Mouse (Mus musculus) lung, postnatal 4 days (tissue): Measurements from ENCODE around the gene Tiparp.

ENCODE experiments used
- DNase-seq, 2 experiments: peaks; one replicate each; pipeline ENCODE4 v3.0.0; 2021

The Tiparp gene

DNA sequence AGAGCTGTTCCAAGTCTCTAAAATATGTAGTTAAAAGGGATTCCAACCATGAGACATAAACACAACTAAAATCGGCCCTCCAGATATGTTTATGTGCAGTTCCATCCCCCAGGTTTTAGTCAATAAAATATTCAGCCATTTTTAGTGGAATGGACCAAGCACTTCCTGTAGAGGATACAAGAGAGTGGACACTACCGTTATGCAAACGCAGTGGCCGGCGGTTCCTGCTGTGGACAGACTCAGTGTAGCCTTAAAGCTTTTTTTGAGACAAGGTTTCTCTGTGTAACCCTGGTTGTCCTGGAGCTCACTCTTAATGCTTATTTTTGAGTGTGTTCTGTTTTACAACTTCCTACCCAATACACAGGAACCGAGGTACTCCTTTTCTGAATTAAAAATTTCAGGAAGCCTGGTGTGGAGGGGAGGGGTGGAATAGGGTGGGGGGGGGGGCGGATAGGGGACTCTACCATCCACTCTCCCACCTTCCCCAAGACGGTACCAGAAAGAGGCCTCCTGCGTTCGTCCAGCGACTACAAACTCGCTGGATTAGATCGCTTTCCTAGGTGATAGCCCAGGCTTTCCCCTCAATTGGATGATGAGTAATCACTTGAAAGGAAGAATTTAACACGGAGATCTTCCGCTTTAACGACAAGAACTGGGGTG is 57.7 kb downstream of the Tiparp start:
- no peak for DNase-seq

DNA sequence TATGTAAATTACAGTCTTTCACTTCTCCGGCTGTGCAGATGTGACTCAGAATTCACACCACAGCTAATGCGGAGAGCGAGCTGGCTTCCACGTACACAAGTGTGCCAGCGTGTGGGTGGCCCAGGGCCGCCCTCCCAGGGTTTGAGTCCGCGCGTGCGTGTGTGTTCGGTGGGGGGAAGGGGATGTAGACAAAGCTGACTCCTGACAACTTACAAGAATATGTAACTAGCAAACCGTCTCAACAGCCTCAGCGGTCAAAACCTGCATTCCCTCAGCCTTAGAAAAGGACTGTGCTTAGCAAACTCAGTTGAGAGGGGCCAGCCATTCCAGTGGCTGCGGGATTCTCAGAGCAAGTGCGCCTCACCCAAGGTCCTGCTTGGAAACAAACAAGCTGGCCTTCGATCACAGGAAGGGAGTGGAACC is 58.3 kb downstream of the Tiparp start:
- DNase-seq: peak; percentile 45 to 68

DNA sequence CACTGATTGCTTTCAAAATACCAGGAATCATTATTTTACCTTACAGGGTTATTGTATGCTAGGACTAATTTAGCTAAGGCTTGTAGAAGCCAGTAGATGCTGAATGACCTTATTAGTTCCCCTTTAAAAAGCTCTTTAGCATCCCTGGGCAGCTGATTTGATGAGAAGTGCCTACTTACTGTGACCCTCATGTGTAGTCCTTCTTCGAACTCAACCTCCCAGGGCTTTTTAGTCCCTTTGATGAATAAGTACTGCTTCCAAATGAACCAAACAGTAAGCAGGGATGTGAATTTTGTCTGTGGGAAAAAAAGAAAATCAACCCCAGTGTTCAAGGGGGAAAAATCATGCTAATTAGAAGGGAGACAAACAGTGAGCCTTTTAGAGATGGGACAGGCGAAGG is 58.8 kb downstream of the Tiparp start:
- no peak for DNase-seq

DNA sequence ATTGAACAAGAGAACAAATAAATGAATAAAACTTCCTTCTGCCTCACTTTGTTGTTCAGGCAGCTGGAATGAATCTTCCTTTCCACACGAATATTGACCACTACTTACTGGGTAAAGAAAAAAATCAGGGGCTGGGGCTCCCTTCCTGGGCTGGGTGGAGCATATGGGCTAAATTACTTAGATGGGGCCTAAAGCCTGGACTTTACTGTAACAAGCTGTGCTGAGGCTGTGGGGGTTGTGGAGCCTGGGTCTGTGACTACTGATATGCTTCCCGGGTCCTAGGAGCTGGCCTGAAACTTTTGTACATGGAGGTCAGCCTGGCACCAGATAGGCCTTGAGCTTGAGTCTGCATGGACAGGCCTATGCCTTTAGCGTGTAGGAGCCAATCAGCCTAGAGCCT is 60.2 kb downstream of the Tiparp start:
- DNase-seq: no peak

DNA sequence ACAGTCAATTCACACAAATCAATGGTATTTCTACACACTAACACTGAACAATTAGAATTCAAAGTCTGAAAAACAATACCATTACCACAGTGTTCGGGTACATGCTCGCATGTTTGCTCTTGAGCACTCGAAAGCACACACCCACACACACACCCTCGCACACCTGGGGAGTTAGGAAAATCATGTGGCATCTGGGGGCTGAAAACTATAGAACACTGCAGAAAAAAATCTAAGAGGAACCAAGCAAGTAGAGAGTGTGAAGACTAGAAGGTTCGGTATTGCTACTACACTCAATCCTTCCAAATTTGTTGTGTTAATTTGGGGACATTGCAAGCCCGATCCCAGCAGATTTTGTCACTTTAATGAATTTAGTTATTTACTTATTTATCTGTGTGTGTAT is 64.6 kb downstream of the Tiparp start:
- DNase-seq: no peak

DNA sequence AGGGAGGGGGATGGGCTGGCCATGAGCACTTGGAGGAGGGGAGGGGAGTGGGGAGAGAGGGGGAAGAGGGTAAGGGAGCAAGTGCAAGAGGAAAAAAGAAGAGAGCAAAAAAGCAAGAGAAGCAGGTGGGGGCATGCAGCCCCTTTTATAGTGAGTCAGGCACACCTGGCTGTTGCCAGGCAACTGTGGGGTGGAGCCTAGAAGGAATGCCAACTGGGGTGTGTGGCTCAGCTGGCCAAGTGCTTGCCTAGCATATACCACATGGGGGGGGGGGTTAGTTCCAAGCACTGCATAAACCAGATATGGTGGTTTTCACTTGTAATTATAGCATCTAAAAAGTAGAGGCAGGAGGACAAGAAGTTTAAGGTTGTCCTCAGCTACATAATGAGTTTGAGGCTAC is 66.3 kb downstream of the Tiparp start:
- DNase-seq: peak in 1 of 2 experiments; percentile 44

DNA sequence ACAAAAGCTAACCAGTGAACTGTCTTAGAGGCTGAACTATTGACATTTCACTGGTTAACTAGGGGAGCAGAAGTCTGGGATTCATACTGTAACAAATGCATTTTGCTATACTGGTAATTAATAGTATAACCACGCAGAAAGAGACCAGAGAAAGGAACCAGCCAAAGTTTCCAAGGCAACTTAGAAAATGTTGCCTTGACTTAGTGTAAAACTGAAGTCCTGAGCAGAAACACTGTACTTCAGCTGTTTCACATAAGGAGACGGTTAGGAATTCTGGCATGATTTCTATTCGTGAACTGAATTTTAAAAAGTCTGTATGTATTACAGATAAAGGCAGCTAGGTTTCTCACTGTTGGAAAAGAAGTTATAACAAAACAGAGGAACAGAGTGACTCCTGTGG is 67.0 kb downstream of the Tiparp start:
- DNase-seq: no peak

DNA sequence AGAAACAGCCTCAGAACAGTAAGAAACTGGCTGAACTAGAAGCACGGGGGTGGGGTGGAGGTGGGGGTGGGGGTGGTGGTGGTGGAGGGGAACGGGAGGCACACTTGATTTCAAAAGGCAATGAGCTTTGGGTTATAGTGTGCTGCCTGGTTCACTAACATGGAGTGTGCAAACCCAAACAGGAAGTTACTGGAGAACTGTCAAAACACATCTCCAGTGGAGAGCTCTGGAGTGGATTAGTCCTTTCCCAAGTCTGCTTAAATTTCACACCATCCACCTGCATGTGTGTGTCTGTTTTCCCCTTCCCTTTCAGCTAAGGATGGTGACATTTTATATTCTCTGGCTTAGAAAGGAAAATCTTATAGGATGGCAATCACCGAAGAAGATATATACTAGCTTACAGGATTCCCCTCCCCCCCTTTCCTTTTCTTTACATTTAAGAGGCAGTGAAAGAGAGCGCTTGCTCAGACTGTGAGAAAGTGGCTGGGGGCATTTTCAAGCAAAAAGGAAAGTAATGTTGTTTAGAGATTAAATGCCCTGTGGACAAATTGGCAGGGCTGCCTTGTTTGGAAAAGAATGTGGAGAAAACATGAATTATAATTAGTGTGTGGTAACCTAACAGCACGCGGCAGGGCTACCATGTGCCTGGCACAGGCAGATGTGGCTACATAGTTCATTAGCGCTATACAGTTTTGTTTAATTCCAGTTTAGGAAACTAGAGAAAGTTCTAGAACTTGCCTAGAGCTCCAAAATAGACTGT is 70.0 kb downstream of the Tiparp start:
- no peak for DNase-seq

DNA sequence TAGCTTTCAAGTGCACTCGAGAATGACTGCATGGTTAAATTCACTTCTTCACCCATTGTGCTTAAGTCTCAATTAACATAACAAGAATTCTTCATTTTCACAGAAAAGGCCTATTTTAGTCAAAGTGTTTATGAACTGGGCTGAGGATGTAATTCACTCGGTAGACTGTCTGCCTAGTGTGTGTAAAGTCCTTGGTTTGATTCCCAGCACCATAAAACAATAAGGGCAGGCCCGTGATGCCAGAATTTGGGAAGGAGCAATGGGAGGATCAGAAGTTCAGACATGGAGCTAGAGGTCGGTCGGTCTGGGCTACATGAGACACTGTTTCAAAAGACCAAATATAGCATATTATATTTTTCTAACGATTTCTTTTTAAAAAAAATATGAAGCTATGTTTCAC is 70.9 kb downstream of the Tiparp start:
- DNase-seq: no peak

DNA sequence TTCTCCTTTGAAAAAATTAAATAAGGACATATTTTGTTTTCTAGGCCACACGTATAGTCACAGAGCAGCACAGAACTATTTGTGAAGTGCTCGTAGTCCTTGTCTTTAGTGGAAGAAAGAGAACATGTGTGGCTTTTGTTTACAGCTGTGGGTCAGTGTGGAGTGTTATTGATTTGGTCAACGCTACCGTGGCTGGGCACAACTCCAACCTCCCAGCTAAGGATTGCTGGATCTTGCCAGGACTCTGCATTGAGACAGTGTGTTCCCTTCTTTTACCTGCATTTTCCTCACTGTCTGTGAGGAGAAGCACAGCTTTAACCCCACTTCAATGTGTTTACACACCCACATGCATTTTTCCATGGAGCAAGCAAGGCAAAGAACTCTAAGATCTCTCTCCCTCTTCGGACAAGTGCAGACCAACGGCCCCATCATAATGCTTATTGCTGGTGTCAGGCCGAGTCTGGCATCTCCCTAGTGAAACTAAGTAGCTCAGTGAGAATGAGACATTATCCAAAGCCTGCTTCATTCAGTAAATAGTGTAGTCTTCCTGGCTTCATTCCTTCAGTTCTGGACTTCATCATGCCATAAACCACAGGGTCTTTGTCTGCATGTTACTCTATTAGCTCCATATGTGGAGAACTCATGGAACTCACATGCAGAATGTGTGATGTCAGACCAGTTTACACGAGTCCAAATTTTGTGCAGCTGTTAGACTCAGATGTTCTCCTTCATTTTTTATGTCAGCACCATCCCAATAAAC is 73.3 kb downstream of the Tiparp start:
- peak in 1 of 2 experiments; percentile 29 for DNase-seq

DNA sequence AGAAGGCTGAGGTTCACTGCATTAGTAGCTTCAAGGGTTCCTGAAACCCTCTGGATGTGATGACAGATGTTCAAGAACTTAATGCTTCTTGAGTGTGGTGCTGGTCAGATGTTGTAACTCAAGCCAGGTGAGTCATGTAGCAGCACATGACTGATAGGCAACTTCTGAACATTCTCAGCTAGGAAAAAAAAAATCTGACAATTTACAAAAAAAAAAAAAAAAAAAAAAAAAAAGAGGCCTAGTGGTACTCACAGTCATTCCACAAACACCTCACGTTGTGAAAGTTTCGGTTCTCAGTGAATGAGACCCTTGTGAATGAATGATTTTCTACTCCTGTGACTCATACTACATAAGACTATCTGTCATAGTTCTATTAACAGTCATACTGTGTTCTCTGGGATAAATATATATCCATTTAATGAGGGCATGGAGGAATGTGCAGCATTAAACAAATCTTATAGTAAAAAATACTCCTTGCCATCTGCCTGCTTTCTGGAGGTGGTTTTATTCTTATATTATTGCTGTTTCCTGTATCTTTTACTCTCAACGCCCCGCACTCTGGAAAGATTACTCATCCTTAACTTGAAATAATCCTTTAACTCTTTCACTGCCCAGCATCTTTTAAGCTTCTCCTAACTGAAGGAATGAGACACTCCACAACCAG is 75.3 kb downstream of the Tiparp start:
- DNase-seq: no peak
